Mouse (Mus musculus): Measurements from ENCODE around the gene Narfl. TPM values are rescaled to one million over a fixed set of nuclear protein-coding genes. Genes with fewer than 3 reads are reported as not detected.

Narfl gene
- polyA plus RNA-seq, 1 experiment from 2014 or later: 28.6 TPM

- Histone ChIP-seq H3K9me3 (replicated peaks; ENCODE audit: control insufficient read depth, low read length) (no peaks in the 10 kb centered on the region), H3K4me2 (ENCODE audit: low read depth, low read length) (no peak overlapping the region), H3K36me3 (ENCODE audit: control insufficient read depth, insufficient read depth, low read length) (peaks cover 3% of the 10 kb centered on the region; the same call in 1 of the 2 replicates), H3K27ac (ENCODE audit: low read length) (no peak overlapping the region), H3K27me3 (ENCODE audit: control insufficient read depth, insufficient read depth, low read length) (no peaks in the 10 kb centered on the region), H3K9ac (ENCODE audit: low read length) (no peak overlapping the region), H3K4me1 (ENCODE audit: control insufficient read depth, insufficient read depth, low read length) (peaks cover 14% of the 10 kb centered on the region), H3K4me3 (replicated peaks; ENCODE audit: low read length) (no peak overlapping the region)
- WGBS: 75% methylated on average over 6 of the region's 6 CpGs
- ATAC-seq (ENCODE audit: insufficient read depth, low FRiP score): no peak
Observed at GRCm38 (mm10) chr17:25781339-25781738, 7.8 kb downstream of the Narfl start.

GRCm38 (mm10) chr17:25783086-25783485 lies 9.5 kb downstream of the Narfl start:
- WGBS: 57% methylated on average over 7 of the region's 7 CpGs
- Histone ChIP-seq H3K36me3 (ENCODE audit: control insufficient read depth, insufficient read depth, low read length) (peaks cover 8% of the 10 kb centered on the region; the same call in 1 of the 2 replicates), H3K4me1 (ENCODE audit: control insufficient read depth, insufficient read depth, low read length) (peaks cover 14% of the 10 kb centered on the region), H3K4me2 (ENCODE audit: low read depth, low read length) (no peak overlapping the region), H3K9ac (ENCODE audit: low read length) (no peak overlapping the region), H3K9me3 (replicated peaks; ENCODE audit: control insufficient read depth, low read length) (no peaks in the 10 kb centered on the region), H3K27me3 (ENCODE audit: control insufficient read depth, insufficient read depth, low read length) (no peaks in the 10 kb centered on the region), H3K27ac (ENCODE audit: low read length) (no peak overlapping the region), H3K4me3 (replicated peaks; ENCODE audit: low read length) (no peak overlapping the region)
- ATAC-seq (ENCODE audit: insufficient read depth, low FRiP score): no peak

- no peaks in the 10 kb centered on the region for H3K9me3 ChIP-seq (replicated peaks; ENCODE audit: control insufficient read depth, low read length)
- H3K36me3 ChIP-seq (ENCODE audit: control insufficient read depth, insufficient read depth, low read length): peaks cover 8% of the 10 kb centered on the region; the same call in 1 of the 2 replicates
- 74% methylated on average over 15 of the region's 15 CpGs for WGBS
- peak overlapping the region; percentile 83; the same call in 1 of the 2 replicates for H3K9ac ChIP-seq (ENCODE audit: low read length)
- H3K4me1 ChIP-seq (ENCODE audit: control insufficient read depth, insufficient read depth, low read length): peaks cover 14% of the 10 kb centered on the region
- no peaks in the 10 kb centered on the region for H3K27me3 ChIP-seq (ENCODE audit: control insufficient read depth, insufficient read depth, low read length)
- H3K4me2 ChIP-seq (ENCODE audit: low read depth, low read length): peak overlapping the region; percentile 71
- no peak for ATAC-seq (ENCODE audit: insufficient read depth, low FRiP score)
- H3K4me3 ChIP-seq (replicated peaks; ENCODE audit: low read length): peak overlapping the region; percentile 67
- H3K27ac ChIP-seq (ENCODE audit: low read length): no peak overlapping the region
Observed at GRCm38 (mm10) chr17:25783861-25784574, 10.4 kb downstream of the Narfl start.

GRCm38 (mm10) chr17:25785281-25785745 lies 11.7 kb downstream of the Narfl start, which contains the start of gene Haghl:
TSS of gene Haghl (minus strand) at chr17:25785673.
- peaks cover 14% of the 10 kb centered on the region for H3K4me1 ChIP-seq (ENCODE audit: control insufficient read depth, insufficient read depth, low read length)
- peaks cover 5% of the 10 kb centered on the region; the same call in 1 of the 2 replicates for H3K36me3 ChIP-seq (ENCODE audit: control insufficient read depth, insufficient read depth, low read length)
- H3K9ac ChIP-seq (ENCODE audit: low read length): peak within 1 kb of the TSS; percentile 83
- ATAC-seq (ENCODE audit: insufficient read depth, low FRiP score): peak; percentile 87
- WGBS: under 1% methylated on average over 23 of the region's 23 CpGs
- peak within 1 kb of the TSS; percentile 84 for H3K27ac ChIP-seq (ENCODE audit: low read length)
- no peaks in the 10 kb centered on the region for H3K27me3 ChIP-seq (ENCODE audit: control insufficient read depth, insufficient read depth, low read length)
- H3K9me3 ChIP-seq (replicated peaks; ENCODE audit: control insufficient read depth, low read length): no peaks in the 10 kb centered on the region
- peak within 1 kb of the TSS; percentile 71 for H3K4me2 ChIP-seq (ENCODE audit: low read depth, low read length)
- peak within 1 kb of the TSS; percentile 67 for H3K4me3 ChIP-seq (replicated peaks; ENCODE audit: low read length)

- peak within 1 kb of the TSS; percentile 67 for H3K4me3 ChIP-seq (replicated peaks; ENCODE audit: low read length)
- H3K4me2 ChIP-seq (ENCODE audit: low read depth, low read length): peak within 1 kb of the TSS; percentile 71
- 80% methylated on average over 3 of the region's 3 CpGs for WGBS
- no peaks in the 10 kb centered on the region for H3K27me3 ChIP-seq (ENCODE audit: control insufficient read depth, insufficient read depth, low read length)
- peaks cover 5% of the 10 kb centered on the region; the same call in 1 of the 2 replicates for H3K36me3 ChIP-seq (ENCODE audit: control insufficient read depth, insufficient read depth, low read length)
- ATAC-seq (ENCODE audit: insufficient read depth, low FRiP score): no peak
- peaks cover 16% of the 10 kb centered on the region for H3K4me1 ChIP-seq (ENCODE audit: control insufficient read depth, insufficient read depth, low read length)
- peak within 1 kb of the TSS; percentile 84 for H3K27ac ChIP-seq (ENCODE audit: low read length)
- H3K9ac ChIP-seq (ENCODE audit: low read length): peak within 1 kb of the TSS; percentile 83
- no peaks in the 10 kb centered on the region for H3K9me3 ChIP-seq (replicated peaks; ENCODE audit: control insufficient read depth, low read length)
Observed at GRCm38 (mm10) chr17:25786280-25786679, 12.7 kb downstream of the Narfl start, which contains the start of gene Ccdc78. TSS of gene Ccdc78 (plus strand) at chr17:25786580.

GRCm38 (mm10) chr17:25786781-25787504 lies 13.4 kb downstream of the Narfl start:
- Histone ChIP-seq H3K27me3 (ENCODE audit: control insufficient read depth, insufficient read depth, low read length) (no peaks in the 10 kb centered on the region), H3K9me3 (replicated peaks; ENCODE audit: control insufficient read depth, low read length) (no peaks in the 10 kb centered on the region), H3K36me3 (ENCODE audit: control insufficient read depth, insufficient read depth, low read length) (peaks cover 5% of the 10 kb centered on the region; the same call in 1 of the 2 replicates), H3K4me2 (ENCODE audit: low read depth, low read length) (no peak overlapping the region), H3K9ac (ENCODE audit: low read length) (no peak overlapping the region), H3K4me1 (ENCODE audit: control insufficient read depth, insufficient read depth, low read length) (peaks cover 20% of the 10 kb centered on the region), H3K27ac (ENCODE audit: low read length) (no peak overlapping the region), H3K4me3 (replicated peaks; ENCODE audit: low read length) (no peak overlapping the region)
- ATAC-seq (ENCODE audit: insufficient read depth, low FRiP score): no peak
- 90% methylated on average over 9 of the region's 9 CpGs for WGBS

- Histone ChIP-seq H3K4me1 (ENCODE audit: control insufficient read depth, insufficient read depth, low read length) (peaks cover 36% of the 10 kb centered on the region), H3K36me3 (ENCODE audit: control insufficient read depth, insufficient read depth, low read length) (0 out of 2 replicates have a peak, but pooled peaks cover 5% of the 10 kb centered on the region), H3K27ac (ENCODE audit: low read length) (peak overlapping the region; percentile 98), H3K9ac (ENCODE audit: low read length) (peak overlapping the region; percentile 77), H3K27me3 (ENCODE audit: control insufficient read depth, insufficient read depth, low read length) (no peaks in the 10 kb centered on the region), H3K4me2 (ENCODE audit: low read depth, low read length) (peak overlapping the region; percentile 96), H3K9me3 (replicated peaks; ENCODE audit: control insufficient read depth, low read length) (no peaks in the 10 kb centered on the region), H3K4me3 (replicated peaks; ENCODE audit: low read length) (peak overlapping the region; percentile 93)
- ATAC-seq (ENCODE audit: insufficient read depth, low FRiP score): no peak
- WGBS: 23% methylated on average over 19 of the region's 19 CpGs
Observed at GRCm38 (mm10) chr17:25791320-25791842, 17.8 kb downstream of the Narfl start.

GRCm38 (mm10) chr17:25791843-25792527 lies 18.4 kb downstream of the Narfl start:
- H3K4me3 ChIP-seq (replicated peaks; ENCODE audit: low read length): peak overlapping the region; percentile 93
- ATAC-seq (ENCODE audit: insufficient read depth, low FRiP score): peak; percentile 74
- peak overlapping the region; percentile 77 for H3K9ac ChIP-seq (ENCODE audit: low read length)
- H3K36me3 ChIP-seq (ENCODE audit: control insufficient read depth, insufficient read depth, low read length): 0 out of 2 replicates have a peak, but pooled peaks cover 5% of the 10 kb centered on the region
- whole genome bisulfite sequencing: under 1% methylated on average over 45 of the region's 45 CpGs
- no peaks in the 10 kb centered on the region for H3K9me3 ChIP-seq (replicated peaks; ENCODE audit: control insufficient read depth, low read length)
- H3K4me2 ChIP-seq (ENCODE audit: low read depth, low read length): peak overlapping the region; percentile 96
- peaks cover 37% of the 10 kb centered on the region for H3K4me1 ChIP-seq (ENCODE audit: control insufficient read depth, insufficient read depth, low read length)
- no peaks in the 10 kb centered on the region for H3K27me3 ChIP-seq (ENCODE audit: control insufficient read depth, insufficient read depth, low read length)
- H3K27ac ChIP-seq (ENCODE audit: low read length): peak overlapping the region; percentile 98
